Mouse (Mus musculus) subcutaneous adipose tissue, adult 2 months (tissue): ENCODE results near the gene Cpeb4. TPM values are rescaled to one million over a fixed set of nuclear protein-coding genes. Genes with fewer than 3 reads are reported as not detected.

Experiments used
- polyA plus RNA-seq: library from polyadenylated mRNA; depleted of rRNA; stranded (reverse); fragments of >200 nt; gene quantifications from 2 replicates; pipeline ENCODE4 v1.2.3, GENCODE M21; 2012; ENCODE audit warnings: low replicate concordance; rRNA removed

Cpeb4 gene
- polyA plus RNA-seq, result 10.1 and 15.2 TPM in 2 replicates

GRCm38 (mm10) chr11:31871911-31872310, at the start of gene Cpeb4:
Cpeb4 (plus strand) TSS chr11:31872211.

GRCm38 (mm10) chr11:31965256-31966134, 93.5 kb downstream of the Cpeb4 start, which contains the start of gene 4930524B15Rik:
4930524B15Rik (plus strand) TSS chr11:31965592.

Other genes with a start within 250 kb of the Cpeb4 start
- gene Bod1, start 200.3 kb upstream of the Cpeb4 start, polyA plus RNA-seq, result 58.8 and 70.6 TPM in 2 replicates
- gene 4930524B15Rik, start 93.4 kb downstream of the Cpeb4 start, polyA plus RNA-seq, result not detected in 2 replicates
- 0.16 and 4.3 TPM in 2 replicates for gene Nsg2, start 128.3 kb downstream of the Cpeb4 start, polyA plus RNA-seq